Mouse (Mus musculus): ENCODE results near the gene Lgals3bp.

Gene Lgals3bp

DNA sequence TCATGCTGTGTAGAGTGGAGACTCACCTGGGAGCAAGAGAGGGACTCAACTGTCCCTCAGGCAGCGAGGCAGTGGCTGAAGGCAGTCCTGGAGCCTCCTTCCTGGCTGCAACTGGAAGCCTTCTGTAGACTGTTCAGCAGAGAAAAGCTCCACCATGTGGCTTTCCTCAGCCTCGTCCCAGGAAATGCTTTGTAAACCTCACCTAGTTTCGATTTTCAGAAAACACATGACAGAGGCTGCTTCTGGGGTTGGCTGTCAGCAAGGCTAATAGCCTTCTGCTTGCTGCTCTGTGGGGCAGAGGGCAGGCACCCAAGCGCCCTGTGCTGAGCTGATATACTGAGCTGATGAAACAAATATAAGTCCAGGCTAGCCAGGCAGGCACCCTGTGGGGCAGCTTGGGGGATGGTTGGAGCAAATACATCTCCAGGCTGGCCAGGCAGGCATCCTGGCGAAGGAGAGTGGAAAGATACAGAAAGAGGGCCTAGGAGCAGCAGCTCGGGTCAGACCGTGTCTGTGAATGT, at the start of gene Lgals3bp:
Lgals3bp (minus strand) TSS at position 333 of the 521 bp plus-strand sequence.
- peak; percentile 80 for DNase-seq

DNA sequence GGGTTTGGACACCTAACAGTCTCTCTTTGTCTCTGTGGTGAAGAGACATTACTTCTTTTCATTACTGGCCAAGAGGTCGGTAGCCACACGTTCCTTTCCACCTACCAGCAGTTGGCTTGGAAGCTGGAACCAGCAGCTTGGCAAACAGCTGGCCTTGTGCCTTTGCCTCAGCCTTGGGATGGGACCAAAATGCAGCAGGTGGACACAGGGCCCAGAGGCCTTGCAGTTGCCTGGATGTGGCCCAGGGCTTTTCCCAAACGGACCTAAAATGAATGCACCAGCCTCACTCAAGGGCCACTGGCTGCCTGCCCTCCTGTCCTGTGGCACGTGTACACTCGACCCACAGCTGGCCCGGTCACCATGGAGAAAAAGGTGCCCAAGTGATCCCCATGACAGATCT, 49.3 kb upstream of the Lgals3bp start:
- DNase-seq: no peak

DNA sequence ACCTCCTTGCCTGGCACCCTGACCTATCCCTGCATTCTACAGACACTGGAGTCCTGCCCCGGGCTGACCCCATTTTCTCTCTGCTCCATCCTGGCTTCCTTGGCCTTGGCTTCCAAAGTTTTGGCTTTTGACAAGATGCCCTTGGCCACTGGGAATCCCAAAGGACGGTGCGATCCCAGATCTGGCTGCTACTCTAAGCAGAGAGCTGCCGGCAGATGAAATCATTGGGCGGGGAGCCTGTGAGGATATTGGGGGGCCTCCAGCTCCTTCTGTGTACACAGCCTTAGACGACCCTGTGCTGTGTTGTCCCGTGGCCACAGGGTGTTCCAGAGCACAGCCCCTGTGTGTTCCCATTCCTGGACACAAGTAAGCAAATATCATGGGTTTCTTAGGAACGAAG, 46.5 kb upstream of the Lgals3bp start:
- DNase-seq: no peak

DNA sequence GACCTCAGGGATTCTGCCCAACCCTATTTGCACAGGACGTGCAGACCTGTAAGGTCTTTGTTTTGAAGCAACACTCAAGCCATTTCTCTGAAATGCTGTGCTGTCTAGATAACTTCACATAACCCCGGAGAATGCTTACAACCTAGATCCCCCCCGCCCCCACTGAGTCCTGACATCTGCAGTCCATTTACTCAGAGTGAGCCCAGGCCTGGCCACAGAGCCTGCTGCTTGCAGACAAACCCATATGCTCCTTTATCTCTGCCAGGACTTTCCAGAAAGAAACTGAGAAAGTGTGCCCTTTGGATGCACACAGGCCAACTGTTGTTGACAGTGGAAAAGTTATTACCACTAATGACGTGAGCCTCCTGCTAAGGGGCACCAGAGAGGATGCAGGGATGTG, 45.5 kb upstream of the Lgals3bp start:
- DNase-seq: no peak

DNA sequence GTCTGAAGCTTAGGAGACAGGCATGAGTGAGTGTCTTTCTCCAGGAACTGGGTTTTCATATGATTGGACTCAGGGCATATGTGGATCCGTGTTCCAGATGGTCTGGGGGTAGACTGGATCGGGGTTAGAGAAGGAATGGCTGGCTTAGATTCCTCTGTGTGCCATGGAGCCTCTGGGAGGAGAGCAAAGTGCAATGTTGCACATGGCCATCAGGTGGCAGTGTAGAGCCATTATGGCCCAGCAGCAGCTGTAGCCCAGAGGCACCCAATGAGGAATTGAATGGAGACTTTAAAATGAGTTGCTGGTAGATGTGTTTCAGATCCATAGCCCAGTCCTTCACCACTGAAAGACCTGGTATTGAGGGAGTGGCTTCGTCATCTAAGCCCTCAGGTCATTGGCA, 44.0 kb upstream of the Lgals3bp start:
- peak; percentile 77 for DNase-seq

DNA sequence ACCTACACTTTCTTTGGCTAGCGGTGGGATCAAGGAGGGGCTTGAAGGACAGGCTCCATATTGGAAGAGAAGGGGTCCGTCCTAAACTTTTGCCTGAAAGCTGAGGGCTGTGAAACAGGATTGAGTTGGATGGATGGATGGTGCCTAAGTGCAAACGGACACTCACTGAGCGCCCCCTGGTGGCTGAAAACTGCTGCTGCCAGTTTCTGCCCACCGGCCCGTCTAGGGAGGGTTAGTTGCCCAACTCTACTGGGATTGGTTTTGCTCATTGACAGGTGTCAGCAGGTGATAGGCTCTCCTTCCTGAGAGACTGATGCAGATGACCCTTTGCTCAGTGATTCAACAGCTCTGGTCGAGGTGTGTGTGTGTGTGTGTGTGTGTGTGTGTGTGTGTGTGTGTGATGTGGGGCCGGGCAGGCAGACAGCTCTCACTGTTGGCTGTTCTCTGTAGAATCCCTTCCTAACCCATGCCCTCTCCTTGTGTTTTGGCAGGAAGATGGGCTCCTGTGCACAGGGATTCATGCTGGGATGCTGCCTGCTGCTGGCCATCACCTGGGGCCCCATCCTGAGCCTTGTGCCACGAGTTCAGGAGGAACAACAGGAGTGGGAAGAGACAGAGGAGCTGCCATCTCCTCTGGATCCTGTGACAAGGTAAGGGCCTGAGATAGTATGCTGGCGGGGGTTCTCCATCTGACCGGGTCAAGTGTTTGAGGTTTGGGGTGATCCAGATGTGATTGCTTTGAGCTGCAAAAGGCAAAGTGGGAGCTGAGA, 41.5 kb upstream of the Lgals3bp start:
- peak; percentile 92 for DNase-seq

DNA sequence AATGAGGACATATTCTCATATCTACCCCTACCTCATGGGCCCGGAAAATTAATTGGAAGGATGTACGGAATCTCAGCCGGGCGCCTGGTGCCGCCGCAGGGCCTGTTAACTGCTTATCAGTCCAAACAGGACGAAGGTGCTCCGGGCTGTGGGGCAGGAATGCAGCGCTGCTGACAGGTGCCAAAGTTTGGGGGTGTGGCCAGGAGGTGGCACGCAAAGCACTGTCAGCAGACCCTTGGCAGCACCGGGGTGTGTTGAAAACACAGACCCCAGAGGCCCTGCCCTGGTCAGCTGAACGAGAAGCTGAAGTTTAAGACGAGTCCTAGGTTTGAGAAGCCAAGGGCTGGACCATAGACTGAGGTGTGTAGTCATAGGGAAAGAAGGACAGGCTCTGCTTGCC, 40.8 kb upstream of the Lgals3bp start:
- no peak for DNase-seq

DNA sequence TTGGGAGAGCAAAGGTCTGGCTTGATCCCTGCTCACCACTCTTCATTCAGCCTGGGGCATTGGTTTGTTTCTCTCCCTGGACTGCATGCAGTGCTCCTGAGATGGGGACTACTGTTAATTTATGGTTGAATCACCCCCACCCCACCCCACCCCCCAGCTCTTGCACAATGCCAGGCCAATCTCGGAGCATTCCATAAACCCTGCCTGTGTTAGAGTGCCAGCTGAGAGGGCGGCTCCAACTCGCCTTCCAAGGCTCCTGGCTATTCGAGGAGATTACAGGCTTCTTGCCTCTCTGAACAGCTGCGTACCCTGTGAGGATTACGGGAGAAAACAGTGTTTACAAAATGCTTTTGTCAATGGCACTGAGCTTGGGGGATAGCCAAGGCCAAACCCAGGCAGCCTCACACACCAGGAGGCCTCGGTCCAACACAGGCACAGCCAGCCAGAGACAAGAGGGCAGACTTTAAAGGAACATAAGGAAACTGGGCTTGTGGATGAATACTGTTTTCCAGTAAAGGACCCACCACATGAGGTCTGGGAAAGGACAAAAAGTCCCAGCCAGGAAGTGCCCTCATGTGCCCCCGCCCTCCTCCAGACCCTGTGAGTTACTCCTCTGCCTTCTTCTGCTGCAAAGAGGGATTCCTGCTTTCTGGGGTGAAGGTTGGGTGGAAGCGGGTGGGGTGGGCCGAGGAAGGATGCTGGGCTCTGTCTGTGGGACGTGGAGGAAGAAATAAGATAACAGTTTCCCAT, 36.9 kb upstream of the Lgals3bp start:
- DNase-seq: peak; percentile 11

DNA sequence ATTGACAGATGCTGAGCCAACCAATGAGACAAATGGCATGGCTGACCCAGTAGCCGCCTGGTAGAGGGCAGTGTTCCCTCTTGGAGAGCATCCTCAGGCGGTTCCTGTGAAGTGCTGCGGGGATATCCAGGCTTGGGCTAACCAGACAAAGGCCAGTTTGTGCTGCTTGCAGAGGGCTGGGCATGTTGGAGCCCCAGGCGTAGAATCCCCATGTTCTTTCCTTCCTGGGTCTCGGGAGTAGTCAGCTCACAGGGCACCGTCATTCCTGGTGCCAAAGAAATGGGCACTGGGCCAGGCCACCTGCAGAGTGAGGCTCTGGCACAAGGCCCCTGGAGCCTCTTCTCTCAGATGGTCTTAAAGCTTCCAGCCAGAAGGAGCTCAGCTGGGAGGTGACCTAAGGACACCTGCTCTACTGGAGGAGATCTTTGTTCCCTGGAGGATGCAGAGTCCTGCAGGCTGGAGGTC, 34.6 kb upstream of the Lgals3bp start:
- peak; percentile 74 for DNase-seq

DNA sequence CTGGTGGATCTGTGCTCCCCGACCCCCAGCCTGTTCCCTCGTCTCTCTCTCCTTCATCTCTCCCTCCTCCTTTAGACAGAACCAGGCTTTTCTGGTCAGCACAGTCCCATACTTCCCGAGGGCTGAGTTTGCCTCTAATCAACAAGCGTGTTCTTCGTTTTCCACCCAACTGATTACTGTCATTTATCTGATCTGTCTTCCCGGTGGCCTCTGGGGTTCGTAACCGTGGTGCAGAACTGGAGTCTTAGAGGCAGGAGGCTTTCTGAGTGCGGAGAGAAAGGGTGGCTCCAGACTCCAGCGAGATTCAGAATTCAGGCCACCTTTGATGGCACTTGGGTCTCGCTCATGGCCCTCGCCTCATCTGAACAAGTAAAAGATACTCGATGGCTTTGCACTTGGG, 32.2 kb upstream of the Lgals3bp start:
- DNase-seq: peak; percentile 5

DNA sequence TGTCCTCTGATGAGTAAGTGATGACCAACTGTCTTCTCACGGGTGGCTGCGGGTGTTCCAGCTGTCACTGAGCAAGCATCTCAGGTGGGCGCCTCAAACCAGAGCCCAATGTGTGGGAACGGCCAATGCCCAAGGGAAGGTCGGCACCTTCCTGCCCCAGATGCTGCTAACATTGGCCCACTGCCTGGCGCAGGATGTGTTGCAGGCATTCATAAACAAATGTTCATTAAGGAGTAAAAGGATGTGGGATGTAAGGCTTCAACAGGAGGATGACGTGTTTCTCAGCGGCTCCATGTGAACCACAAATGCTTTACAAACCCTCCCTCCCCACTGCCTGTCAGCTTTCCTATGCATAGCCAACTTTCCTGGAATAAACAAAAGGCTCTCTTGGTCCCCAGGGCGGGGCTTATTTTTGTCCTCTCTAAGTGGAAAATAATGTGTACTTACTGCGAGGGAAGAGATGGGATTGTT, 31.5 kb upstream of the Lgals3bp start:
- peak; percentile 47 for DNase-seq

DNA sequence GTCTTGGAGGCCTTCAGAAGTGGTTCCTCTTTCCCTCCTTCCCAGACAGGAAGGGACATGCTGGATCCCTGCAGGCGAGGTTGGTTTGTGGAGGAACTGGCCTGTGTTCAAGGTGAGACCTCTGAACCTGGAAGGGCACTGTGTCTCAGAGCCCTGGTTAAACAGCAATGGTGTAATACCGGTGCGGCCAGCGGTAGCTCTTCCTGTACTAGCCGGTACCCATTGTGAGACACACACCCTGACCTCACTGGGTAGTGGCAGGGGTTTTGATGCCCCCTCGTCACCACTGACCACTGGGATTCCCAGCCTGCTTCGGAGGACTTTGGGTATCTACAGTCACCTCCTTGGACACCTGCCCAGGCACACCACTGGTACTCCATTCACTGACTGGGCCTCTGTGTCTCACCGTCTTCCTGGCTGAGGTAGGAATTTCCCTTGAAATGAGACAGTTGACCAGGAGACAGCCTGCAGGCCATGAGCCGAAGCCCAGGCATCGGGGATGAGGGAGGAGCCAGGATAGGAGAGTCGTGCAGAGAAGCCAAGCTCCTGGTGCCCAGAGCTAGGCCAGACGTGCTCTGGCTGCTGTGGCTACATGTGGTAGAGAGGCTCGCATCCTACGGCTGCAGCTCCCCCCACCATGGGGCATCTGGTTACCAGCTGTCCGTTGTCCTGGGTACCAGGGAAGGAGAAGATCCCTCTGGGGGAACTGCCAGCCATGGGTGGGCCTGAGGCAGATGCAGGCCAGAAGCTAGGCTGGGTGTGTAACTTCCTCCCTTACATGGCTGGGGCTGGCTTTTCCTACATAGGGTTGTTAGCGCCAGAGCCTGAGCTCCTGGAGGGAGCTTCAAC, 29.4 kb upstream of the Lgals3bp start:
- peak; percentile 24 for DNase-seq

DNA sequence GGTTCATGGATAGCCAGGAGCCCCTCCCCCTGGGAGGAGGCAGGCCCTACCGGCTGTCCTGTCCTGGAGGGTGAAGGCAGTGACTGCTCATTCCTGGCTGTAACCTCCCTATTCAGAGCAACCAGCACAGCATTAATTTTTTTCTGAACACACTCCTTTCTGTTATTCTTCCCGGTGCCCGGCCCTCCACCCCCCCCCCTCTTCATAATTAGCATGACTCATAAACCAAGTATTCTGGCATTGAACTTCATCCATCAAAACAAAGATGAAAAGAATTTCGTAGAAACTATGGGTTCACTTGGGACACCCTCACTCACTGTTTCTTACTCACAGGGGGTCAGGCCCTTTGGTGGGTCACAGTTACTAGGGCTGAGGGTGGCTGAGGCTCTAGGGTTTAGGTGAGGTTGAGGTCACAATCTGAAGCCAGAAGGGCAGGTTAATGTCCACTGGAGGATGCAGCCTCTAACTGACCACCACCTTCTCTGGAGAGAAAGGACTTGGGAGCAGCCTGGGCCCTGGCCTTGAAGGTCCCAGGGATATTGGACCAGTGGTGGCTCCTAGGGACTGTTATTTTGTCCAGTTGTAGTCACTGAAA, 28.5 kb upstream of the Lgals3bp start:
- DNase-seq: no peak

DNA sequence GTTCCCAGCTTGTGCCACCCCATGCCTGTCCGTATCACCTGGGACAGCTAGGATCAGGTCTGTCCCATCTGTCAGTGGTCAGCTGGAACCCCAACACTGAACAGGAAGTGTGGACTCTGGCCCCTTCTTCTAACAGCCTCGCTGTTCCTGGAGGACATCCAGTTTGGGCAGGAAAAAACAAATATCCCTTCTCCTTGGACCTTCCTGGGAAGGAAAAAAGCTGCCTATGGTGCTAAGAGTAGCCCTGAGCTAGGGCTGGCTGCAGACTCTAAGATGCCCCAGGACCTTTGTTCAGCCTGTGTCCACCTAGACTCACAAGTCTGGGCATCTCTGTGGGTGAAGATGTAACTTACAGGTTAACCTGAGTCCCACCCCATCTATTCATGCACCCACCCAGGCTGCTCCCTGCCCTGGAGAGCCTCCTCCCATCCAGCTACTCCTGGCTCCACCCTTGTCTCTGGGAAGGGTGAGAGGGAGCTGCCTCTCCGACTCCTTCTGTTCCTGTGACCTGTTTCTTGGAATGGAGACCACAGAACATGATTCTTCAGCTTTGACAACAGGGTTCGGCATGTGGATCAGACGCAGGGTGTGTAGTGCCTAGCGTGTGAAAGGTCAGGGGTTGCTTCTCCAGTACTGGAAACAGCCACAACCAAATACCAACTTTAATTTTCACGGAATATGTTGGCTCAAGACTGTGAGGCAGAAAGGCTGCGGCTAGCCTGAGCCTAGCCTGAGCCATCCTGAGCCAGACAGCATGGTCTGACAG, 27.2 kb upstream of the Lgals3bp start:
- peak; percentile 60 for DNase-seq

DNA sequence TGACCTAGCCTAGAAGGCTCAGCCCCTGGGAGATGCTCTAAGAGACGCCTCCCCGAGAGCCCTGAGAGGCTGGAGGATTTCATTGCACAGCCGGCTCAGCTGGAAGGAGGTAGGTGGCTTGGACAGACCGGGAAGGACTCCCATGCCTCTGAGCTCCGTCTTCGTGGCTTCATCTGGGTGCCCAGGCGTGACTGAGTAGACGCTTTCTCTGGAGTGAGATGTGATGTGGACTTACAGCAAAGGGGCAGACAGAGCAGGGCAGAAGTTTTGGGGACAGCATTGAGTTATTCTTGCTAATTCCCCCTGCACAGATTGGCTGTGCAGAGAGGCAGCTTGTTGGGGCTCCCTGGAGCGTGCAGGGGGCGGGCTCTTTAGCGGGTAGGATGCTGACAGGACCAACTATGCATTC, 26.6 kb upstream of the Lgals3bp start:
- DNase-seq: no peak

DNA sequence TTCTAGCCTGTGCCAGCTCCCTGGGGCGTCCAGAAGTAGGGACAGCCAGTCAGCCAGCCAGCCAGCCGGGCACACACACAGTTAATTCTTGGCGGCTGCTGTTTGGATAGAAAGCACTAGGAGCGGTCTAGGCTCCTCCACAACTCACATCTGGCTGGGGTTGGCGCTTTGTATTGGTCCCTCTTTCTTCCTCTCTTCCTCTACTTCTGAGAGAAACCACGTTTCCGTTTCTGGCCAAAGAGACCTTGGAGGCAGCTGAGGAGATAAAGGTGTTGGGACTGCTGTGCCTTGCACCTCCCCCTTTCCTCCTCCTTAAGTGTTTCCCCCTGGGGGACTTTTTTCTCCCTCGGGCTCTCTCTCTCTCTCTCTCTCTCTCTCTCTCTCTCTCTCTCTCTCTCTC, 26.1 kb upstream of the Lgals3bp start, which contains the start of gene C1qtnf1:
C1qtnf1 (plus strand) TSS at position 218 of the 400 bp plus-strand sequence.
- no peak for DNase-seq

DNA sequence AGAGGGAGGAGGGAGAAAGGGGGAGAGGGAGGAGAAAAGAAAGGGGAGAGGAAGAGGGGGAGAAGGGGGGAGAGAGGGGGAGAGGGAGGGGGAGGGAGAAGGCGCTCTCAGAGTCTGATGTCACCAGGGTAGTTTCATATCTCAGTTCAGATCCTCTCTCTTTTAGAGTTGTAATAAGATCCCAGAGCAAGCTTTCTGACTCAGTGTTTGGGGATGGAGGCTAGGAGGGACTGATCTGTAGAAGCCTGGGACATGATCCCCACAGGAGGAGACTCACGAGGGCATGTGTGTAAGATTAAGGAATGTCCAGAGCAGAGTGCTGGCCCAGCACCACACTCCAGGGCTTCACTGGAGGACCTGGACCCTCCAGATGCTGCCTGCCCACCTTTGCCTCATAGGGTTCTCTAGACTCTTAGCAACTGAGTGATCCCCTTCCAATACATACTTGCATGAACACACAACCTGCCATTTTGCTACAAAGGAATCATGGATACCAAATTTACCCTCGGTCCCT, 25.4 kb upstream of the Lgals3bp start:
- no peak for DNase-seq

DNA sequence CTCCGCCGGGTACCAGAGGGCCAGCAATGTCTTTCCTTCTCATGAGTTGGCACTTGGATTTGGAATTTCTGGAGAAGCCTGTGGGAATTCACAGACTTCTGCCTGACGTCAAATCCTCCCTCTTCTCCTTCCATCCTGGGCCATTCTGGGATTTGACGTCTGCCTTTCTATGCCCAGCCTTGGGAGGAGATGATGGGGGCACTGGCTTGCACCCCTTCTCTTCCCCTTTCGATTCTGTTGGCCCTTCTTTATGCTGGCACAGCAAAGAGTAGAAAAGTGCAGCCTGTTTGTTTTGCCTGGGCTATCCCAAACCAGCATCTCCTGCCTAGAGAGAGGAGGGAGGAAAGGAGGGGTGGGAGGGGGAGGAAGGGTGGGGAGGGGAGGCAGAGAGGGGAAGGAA, 24.9 kb upstream of the Lgals3bp start:
- no peak for DNase-seq

DNA sequence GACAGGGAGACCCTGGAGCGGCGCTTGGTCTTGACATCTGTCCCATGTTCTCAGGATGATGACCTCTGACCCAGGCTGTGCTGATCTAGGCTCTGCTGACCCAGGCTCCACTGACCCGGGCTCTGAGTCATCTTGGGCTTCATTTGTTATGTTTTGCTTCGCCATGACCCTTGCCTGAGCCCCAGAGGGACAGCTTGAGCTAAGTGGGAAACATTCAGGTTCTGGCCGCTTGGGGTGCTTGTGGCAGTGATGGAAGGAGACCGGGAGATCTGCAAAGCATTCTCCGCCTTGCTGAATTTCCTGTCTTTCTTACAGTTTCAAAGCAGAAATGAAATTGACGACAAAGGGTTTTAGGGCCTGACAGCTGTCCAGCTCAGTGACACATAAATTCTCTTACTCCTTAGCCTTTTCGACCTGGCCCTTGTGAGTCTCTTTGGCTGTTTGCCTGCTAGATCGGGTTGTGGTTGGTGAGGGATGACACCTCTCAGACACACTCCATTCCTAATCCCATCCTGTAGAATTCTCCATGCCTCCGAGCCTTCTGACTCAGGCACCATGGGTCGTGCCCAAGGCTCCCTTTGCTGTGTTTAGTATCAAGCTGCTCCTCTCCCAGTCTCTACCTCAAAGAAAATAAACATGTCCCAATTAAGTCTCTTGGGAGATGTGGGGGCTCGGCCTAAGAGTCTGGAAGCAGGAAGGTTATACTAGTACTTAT, 22.9 kb upstream of the Lgals3bp start:
- DNase-seq: peak; percentile 60

DNA sequence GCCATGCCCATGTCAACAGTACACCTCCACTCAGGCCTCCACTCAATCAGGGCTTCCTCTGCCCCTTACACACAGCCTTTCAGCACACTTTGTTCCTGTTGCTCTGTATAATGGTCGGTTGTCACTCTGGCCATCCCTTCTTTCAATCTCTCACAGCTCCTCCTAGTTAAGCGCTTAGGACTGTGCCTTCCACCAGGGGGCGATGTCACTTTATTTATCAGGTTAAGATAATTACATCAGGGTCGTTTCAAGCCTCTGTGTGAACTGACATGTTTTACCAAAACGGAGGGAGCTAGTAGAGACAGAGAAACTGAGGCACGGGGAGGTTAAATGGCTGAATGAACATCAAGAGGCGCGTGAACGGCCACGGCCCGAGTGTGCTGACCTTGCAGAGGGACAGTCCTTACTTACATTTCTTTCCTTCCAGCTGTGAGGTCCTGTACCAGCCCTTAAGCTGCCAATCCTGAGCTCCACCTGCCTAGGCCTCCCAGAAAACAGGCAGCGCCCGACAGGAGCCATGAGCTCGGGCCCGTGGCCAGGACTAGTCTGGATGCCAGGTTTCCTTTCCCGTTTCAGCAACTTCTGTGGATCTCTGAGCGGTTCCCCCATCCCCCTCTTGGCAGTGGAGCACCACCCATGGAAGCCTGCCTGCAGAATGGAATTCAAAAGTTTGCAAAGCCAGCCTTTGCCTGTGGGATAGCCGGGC, 21.5 kb upstream of the Lgals3bp start:
- DNase-seq: peak; percentile 91

All from kidney, postnatal 10 days (tissue).